Mouse (Mus musculus) ES-CJ7 (cell line): ENCODE data around the gene Rest.

Source experiments
- DNase-seq: peaks from one replicate; pipeline ENCODE4 v3.0.0; 2011; ENCODE audit warnings: low read depth, low spot score

The Rest gene

DNA sequence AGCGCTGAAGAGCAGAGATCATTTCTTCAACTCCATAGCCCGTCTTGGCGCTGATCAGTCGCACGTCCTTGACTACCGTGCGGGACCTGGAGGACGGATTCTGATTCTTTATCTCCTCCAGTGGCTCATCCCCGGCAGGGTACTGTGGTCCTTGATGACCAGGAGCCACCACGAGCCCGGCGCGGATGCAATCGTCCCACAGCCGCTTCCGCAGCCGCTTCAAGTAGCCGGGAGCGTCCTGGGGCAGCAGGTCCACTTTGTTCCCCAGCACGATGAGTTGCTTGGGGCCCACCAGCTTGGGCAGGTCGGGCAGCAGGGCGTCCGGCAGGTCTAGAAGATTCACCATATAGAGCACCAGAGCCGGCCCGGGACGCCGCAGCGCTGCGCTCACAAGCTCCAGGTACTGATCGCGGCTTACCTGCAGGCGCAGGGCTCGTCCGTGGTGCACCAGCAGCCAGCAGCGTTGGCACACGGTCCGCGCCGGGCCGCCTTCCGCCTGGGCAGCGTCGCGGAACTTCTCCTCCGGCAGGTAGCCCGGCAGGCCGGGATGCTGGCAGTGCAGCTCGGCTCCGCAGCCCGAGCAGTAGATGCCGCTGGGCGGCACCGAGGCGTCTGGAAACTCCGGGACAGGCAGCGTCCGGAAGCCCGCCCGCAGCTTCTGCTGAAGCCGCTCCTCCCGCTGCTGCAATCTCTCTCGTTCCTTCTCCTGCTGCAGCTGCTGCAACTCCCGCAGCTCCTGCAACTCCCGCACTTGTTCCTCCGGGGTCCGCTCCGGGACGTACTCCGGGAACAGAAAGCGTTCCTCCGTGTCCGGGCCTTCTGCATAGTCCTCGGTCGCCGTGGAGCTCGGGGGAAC lies 44.0 kb downstream of the Rest start:
- DNase-seq: peak; percentile 29

DNA sequence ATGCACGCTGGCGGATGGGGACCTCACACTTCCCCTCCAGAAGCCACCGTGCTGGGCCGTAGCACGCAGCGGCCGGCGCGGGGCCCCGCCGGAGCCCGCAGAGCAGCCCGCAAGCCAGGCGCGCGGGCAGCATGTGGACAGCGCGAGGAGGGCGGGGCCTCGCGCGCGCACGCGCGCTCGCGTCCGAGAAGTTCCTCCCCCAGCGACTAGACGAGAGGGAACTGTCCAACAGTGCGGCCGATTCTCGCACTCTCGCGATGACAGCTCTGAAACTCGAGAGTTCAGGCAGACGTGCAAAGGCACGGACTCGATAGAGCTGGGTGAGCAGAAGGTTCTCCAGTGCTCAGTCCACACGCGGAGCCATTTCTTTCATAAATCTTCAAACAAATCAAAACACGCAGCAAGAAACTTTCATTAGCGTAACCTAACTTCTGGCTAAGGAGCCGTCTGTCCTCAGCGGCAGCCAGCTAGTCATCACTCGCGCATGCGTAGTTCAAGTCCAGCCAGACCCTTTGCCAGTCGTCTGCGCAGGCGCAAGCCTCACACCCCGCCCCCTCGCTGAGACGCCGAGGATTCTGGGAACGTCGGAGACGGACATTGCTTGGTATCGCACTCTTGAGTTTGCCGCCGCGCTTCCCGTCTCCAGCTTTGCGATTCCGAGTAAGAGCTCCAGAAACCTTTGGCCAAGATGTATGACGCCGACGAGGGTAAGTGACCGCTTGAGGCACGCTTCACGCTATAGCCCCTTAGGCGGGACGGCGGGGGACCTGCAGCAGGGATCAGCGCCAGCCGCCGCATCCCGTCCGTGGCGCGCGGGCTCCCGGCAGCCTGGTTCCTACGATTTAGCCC lies 44.9 kb downstream of the Rest start, which contains the start of the genes Noa1 and Polr2b:
Gene Noa1, minus strand, starts transcription at position 161 of the 849 bp plus-strand sequence.
Gene Polr2b, plus strand, starts transcription at position 224 of the 849 bp plus-strand sequence.
- peak; percentile 99 for DNase-seq

DNA sequence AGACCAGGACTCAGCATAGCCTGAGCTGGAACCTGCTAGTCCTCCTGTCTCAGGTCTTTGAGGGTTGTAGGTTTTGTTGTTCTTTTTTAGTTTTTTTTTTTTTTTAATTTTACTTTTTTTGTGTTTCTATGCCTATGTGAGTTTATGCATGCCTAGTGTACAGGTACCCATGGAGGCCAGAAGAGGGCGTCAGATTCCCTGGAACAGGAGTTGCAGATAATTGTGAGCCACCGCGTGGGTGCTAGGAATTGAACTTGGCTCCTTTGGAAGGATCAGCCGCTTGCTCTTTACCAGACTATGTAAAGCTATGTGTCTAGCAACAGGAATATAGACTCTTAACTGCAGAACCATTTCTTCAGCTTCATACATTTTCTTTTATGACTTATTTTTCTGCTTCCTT lies 48.9 kb downstream of the Rest start:
- DNase-seq: peak; percentile 46

DNA sequence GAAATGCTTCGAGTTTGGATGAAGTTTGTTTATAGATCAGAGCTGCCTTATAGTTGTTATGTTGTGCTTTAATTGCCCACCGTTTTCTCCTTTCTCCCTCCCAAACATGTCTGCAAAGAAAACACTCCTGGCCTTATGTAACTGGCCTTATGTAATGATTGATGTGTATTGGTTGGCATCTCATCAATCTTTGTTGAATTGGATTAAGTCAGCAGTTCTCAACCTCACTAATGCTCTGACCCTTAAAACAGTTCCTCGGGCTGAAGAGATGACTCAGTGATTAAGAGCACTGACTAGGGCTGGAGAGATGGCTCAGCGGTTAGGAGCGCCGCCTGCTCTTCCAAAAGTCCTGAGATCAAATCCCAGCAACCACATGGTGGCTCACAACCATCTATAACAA lies 49.7 kb downstream of the Rest start:
- no peak for DNase-seq

DNA sequence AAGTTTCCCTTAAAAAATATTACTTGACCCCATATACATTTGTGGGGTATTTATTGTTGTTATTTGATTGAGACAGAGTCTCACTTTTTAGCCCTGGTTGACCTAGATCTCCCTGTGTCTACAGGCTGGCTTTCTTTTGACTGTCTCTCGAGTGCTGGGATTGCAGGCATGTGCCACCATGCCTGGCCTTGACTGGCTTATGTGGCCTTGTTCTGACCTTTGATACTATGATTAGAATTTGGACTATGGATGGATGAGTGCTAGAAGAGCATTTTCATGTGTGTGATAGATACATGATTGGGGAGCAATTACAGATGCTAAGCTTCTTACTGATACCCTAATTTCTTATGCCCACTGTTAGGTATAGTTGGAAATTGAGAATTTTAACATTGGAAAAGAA lies 59.6 kb downstream of the Rest start:
- DNase-seq: no peak

DNA sequence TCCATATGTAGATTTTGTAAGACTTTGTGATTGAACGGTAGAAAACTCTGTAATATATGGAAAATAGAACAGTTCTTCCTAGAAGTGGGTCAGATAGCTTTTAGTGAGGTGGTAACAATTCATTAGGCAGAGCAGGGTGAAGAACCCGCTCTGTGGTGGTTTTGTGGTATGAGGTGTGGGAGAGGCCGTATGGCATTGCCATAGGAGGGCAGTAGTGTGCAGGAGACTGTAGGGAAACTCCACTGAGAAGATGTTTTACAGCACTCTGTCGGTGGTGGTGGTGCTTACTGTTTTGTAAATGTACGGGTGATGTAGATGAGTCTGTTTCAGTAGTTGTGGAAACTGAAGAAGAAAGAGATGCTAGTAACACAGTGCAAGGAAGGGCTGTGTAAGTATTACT lies 64.9 kb downstream of the Rest start:
- DNase-seq: peak; percentile 55
